Mouse (Mus musculus) mouse trophoblast stem cell (cell line): ENCODE results near the gene L3mbtl1.

Experiments used
- in situ Hi-C, 2 experiments: fragments of 300-500 bp; cut with MseI, MboI; formaldehyde crosslinking; loops; 2 replicates in 1 of 2; 3 replicates in 1 of 2; pipeline ENCODE4 v1.15.1; 2025

Gene L3mbtl1

DNA sequence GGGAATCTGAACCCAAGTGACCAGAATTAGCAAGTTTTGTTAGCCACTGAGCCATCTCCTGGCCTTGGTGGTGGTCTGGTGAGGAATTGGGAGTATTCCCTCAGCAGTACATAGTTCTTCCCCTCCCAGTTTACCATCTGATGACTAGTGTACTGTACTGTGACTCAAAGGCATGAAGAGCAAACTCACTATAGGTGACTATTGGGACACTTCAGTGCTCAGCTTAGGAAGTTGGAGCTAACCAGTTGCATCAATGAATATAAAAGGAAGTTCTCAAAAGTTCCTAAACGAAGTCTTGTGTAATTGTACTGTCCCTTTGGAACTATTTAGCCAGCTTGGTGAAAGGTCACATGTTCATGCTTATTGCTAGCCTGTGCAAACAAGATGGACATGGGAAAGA, 3.7 kb upstream of the L3mbtl1 start:
- in situ Hi-C loops, result no loop called here

DNA sequence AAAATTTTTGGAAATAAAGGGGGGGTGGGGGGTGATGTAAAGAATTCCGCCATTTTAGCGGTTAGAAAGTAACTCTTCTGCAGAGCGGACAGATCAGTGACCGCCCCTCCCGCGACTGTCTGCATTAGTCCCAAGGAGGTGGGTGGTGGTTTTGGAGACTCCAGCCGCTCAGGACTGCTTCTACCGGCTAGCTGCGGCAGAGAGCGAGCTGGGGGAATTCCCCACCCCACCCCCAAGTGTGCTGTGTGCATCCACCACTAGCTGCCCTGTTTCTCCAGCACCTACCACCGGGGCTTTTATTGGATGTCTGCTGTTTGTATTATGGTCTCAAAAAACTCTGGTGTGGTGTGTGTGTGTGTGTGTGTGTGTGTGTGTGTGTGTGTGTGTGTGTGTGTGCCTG, 659 bp downstream of the L3mbtl1 start:
- in situ Hi-C loops, result no loop called here

DNA sequence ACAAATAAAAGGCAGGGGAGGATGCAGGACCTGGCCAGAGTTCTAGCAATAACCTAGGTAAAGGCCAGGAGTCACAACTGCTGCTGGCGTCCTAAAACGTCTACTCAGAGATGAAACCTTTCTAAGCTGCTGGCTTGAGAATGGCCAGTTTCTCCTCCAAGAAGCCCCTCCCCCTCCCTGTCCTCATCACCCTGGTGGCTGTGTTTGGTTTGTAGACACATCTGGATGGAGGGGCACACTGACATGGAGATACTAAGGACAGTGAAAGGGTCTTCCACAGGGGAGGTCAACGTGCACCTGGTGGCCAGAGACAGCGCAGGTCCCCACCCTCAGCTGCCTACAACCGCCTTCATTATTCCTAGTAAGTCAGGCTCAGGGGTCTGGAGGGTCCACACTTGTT, 3.7 kb downstream of the L3mbtl1 start:
- in situ Hi-C loops, result no loop called here

- in situ Hi-C loops, result no loop called here
Observed at GRCm38 (mm10) chr2:162947736-162948135, 4.5 kb downstream of the L3mbtl1 start.

GRCm38 (mm10) chr2:162948221-162948620, 4.9 kb downstream of the L3mbtl1 start:
- in situ Hi-C loops, result no loop called here

GRCm38 (mm10) chr2:162950776-162951175, 7.5 kb downstream of the L3mbtl1 start:
- in situ Hi-C loops, result no loop called here

DNA sequence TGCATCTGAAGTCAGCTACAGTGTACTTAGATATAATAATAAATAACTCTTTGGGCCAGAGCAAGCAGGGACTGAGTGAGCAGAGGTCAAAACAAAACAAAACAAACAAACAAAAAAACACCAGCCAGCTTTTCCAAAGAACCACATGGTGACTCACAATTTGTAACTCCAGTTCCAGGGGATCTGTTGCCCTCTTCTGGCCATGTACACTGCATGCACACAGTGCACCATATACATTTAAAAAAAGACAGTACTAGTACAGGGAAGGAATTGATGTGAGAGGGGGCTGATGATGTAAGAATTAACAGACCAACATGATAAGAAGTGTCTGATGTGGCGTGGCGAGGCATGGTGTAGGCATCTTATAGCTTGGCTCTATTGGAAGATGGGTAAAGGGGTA, 13.6 kb downstream of the L3mbtl1 start:
- in situ Hi-C loops, result no loop called here

GRCm38 (mm10) chr2:162961321-162961720, 18.0 kb downstream of the L3mbtl1 start:
- in situ Hi-C loops, result no loop called here

DNA sequence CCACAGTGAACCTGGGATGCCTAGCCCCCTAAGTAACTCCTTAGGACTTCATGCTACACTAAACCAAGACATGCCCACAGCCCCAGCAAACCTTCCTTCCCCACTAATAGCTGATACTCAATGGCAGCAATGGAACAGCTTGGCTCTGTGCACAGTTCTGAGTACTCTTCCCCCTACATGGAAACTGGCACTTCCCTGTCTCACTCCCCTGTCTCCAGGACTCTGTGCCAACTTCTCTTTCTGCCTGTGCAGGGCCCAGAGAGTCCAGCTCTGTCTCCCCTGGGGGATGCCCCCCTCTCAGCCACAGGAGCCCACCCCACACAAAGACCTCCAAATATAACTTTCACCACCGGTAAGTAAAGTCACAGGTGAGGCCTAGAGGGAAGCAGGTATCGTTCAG, 23.5 kb downstream of the L3mbtl1 start:
- in situ Hi-C loops, result no loop called here

GRCm38 (mm10) chr2:162968357-162968756, 25.1 kb downstream of the L3mbtl1 start:
- in situ Hi-C loops, result no loop called here

- in situ Hi-C loops, result no loop called here
Observed at GRCm38 (mm10) chr2:162969101-162969500, 25.8 kb downstream of the L3mbtl1 start.

- in situ Hi-C loops, result no loop called here
Observed at GRCm38 (mm10) chr2:162970896-162971295, 27.6 kb downstream of the L3mbtl1 start.

DNA sequence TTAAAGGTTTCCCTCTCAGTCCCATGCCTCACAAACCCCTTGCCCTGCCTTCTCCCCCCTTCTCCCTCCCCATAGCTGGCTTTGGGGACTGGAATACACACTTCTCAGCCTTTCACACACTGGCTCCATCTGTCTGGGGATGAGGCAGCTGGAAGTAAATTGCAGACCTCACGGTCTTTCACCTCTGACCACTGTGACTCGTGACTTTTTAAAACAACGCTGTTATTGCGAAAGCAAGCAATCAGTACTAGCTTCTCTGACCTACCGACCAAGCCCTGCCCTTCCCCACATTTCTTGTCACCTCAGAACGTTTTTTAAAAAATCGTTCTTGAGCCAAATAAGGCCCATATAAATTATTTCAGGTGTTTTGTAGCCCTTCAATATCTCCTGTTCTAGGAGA, 29.5 kb downstream of the L3mbtl1 start:
- in situ Hi-C loops, result no loop called here

GRCm38 (mm10) chr2:162973206-162973605, 29.9 kb downstream of the L3mbtl1 start:
- in situ Hi-C loops, result no loop called here

GRCm38 (mm10) chr2:162973637-162974036, 30.4 kb downstream of the L3mbtl1 start:
- in situ Hi-C loops, result no loop called here

GRCm38 (mm10) chr2:162975157-162975775, 32.0 kb downstream of the L3mbtl1 start:
- in situ Hi-C loops, result no loop called here

DNA sequence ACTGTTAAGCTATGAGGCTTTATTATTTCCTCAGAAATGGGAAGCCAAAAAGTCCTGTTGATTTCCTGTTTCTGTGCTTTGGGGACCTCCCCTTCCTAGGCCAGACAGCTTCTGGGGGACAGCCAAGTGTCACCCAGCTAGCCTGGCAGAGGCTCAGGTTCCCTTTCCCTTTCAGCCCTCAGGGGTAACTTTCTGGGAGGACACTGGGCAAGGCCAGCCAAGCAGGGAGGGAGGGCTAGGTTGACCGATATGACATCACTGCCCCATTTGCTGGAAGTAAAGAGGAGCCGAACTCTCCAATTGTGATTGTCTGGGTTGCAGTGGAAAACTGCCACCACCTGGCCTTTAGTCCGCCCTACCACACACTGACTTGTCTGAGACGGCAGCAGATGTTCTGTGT, 32.7 kb downstream of the L3mbtl1 start:
- in situ Hi-C loops, result no loop called here

DNA sequence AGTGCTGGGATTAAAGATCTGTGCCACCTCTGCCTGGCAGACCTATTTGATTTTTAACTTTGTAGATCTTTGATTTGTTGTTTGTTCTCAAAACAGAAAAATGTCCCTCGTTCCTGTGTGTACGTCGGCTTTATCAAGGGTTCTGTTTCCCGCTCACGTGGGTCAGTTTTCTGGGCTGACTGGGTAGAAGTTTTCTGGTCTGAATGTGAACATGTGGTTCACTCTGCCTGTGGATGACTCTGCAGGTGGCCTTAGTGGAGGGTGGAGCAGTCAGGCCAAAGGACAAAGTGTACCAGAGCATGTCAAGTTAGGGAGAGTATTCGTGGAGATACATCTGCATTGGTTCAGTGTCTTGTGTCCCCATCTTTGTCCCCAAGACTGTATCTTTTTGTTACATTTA, 41.1 kb downstream of the L3mbtl1 start:
- in situ Hi-C loops, result no loop called here

DNA sequence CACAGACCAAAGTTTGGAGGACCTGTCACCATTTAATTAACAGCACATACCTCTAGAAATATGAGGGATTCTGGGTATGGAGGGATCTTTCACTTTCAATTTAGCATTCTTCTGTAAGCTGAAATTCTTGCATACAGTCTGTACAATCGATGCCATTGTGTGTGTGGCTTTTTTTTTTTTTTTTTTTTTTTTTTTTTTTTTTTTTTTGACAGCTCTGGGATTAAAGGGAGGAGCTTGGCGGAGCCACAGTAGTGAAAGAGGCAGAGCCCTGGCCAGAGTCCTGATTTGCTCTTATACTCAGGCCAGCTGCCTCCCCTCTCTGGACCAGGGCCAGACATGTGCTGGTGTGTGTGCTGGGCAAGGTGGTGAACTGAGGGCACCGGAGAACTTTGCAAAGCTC, 42.7 kb downstream of the L3mbtl1 start:
- in situ Hi-C loops, result no loop called here

GRCm38 (mm10) chr2:162986764-162987163, 43.5 kb downstream of the L3mbtl1 start:
- in situ Hi-C loops, result no loop called here

DNA sequence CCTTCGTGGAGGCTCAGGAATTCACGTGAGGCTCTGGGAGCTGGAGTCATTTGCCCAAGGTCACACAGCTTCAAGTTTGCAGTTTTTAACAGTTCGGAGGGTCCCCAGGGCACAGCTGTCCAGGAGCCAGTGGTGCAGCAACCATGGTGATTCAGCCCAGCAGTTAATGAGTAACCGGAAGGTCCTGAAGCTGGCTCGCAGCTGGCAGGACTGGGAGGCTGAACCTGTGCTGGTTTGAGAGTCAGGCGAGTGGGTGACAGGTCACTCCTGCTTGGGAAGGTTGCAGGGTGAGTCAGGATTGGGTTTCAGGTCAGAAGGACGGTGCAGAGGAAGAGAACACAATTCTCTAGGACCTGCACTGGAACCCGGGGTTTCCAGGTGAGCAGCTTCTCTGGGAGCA, 43.9 kb downstream of the L3mbtl1 start, which contains the start of gene Sgk2:
Gene Sgk2, plus strand, starts transcription at position 113 of the 400 bp plus-strand sequence.
- in situ Hi-C loops, result no loop called here

DNA sequence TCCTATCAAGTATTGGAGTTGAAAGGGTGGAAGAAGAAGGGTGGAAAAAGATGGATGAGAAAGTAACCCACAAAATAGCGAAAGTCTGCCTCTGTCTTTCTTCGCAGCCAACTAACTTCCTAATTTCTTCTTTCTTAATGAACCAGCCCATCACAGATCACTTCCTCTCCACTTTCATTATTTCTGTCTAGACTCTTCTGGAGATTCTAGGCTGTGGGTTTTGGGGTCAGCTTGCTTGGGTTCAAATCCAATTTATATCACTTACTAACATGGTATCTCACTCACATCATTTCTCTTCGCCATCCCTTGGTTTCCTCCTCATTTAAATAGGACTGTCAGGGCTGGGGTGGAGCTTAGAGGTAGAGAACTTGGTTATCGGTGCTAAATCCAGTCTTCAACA, 45.0 kb downstream of the L3mbtl1 start:
- in situ Hi-C loops, result no loop called here

- in situ Hi-C loops, result no loop called here
Observed at GRCm38 (mm10) chr2:162991394-162992083, 48.3 kb downstream of the L3mbtl1 start.

GRCm38 (mm10) chr2:162992084-162992437, 48.8 kb downstream of the L3mbtl1 start:
- in situ Hi-C loops, result no loop called here
